Mouse (Mus musculus): Measurements from ENCODE around the gene Tecr.

The Tecr gene

GRCm38 (mm10) chr8:83565731-83566375 lies 41.9 kb downstream of the Tecr start:
- peak; percentile 64 to 82 for DNase-seq (ENCODE audit: low spot score in 2 of 2)

- no peak for DNase-seq (ENCODE audit: low spot score in 2 of 2)
Measured at GRCm38 (mm10) chr8:83563246-83563645, 44.5 kb downstream of the Tecr start.

GRCm38 (mm10) chr8:83562669-83563068 lies 45.1 kb downstream of the Tecr start:
- DNase-seq (ENCODE audit: low spot score in 2 of 2): peak in 1 of 2 experiments; percentile 13

- no peak for DNase-seq (ENCODE audit: low spot score in 2 of 2)
Measured at GRCm38 (mm10) chr8:83535736-83536135, 72.0 kb downstream of the Tecr start, which contains the start of gene Olfr370. Olfr370 (plus strand) TSS chr8:83535780.

GRCm38 (mm10) chr8:83534802-83535201 lies 73.0 kb downstream of the Tecr start:
- no peak for DNase-seq (ENCODE audit: low spot score in 2 of 2)
